Mouse (Mus musculus) CH12.LX (cell line): ENCODE measurements around the gene Wars. TPM values are rescaled to one million over a fixed set of nuclear protein-coding genes. Genes with fewer than 3 reads are reported as not detected.

Source experiments
- DNase-seq: peaks from one replicate; pipeline ENCODE4 v3.0.0-alpha.2; 2013; ENCODE audit errors: extremely low read depth
- H3K27ac ChIP-seq: 2 replicates; pipeline ENCODE4 v1.5.1; 2012; ENCODE audit warnings: low read depth, mild to moderate bottlenecking, control low read depth, moderate library complexity; ENCODE audit not compliant: insufficient read depth
- H3K27me3 ChIP-seq: replicated peaks from 2 replicates; pipeline ENCODE3; 2012; ENCODE audit warnings: inconsistent platforms
- H3K36me3 ChIP-seq, 2 experiments: replicated peaks in 1 of 2; 2 replicates each; pipeline versions ENCODE3 to v1.6.1; 2012; ENCODE audit warnings: inconsistent platforms in 1 of 2, low read length in 1 of 2, mild to moderate bottlenecking in 1 of 2, mixed read lengths in 1 of 2, moderate library complexity in 1 of 2; ENCODE audit not compliant: control insufficient read depth in 1 of 2, insufficient read depth in 1 of 2
- H3K4me1 ChIP-seq, 2 experiments: 2 replicates each; pipeline ENCODE4 v1.6.1; 2012; ENCODE audit warnings: inconsistent platforms in 1 of 2, moderate library complexity in 1 of 2; ENCODE audit not compliant: insufficient read depth in 2 of 2, control insufficient read depth in 1 of 2
- H3K4me2 ChIP-seq: 2 replicates; pipeline ENCODE4 v1.6.1; 2012; ENCODE audit warnings: low read depth, mild to moderate bottlenecking, control low read depth; ENCODE audit not compliant: poor library complexity, insufficient read depth, severe bottlenecking
- H3K4me3 ChIP-seq, 3 experiments: fragments of 150-350 bp in 1 of 3; sonication (generic) in 1 of 3; replicated peaks in 1 of 3; 2 replicates each; pipeline versions ENCODE3 to v1.5.1; 2011 to 2012; ENCODE audit warnings: low read depth in 2 of 3, low read length in 2 of 3, mild to moderate bottlenecking in 2 of 3, moderate library complexity in 2 of 3, control low read depth in 1 of 3, improper control_type of control experiment in 1 of 3, inconsistent platforms in 1 of 3, mixed read lengths in 1 of 3; ENCODE audit not compliant: poor library complexity in 1 of 3
- H3K79me2 ChIP-seq: replicated peaks from 2 replicates; pipeline ENCODE4 v1.6.1; 2012; ENCODE audit warnings: mild to moderate bottlenecking, moderate library complexity; ENCODE audit not compliant: control insufficient read depth, poor library complexity, insufficient read depth, severe bottlenecking; ENCODE audit errors: extremely low read depth
- H3K9ac ChIP-seq: 2 replicates; pipeline ENCODE4 v1.6.1; 2012; ENCODE audit warnings: low read depth, mild to moderate bottlenecking, control low read depth, moderate library complexity; ENCODE audit not compliant: insufficient read depth
- H3K9me3 ChIP-seq: replicated peaks from 2 replicates; pipeline ENCODE3; 2012; ENCODE audit warnings: low read length, inconsistent platforms, mixed read lengths
- CTCF ChIP-seq, 2 experiments: IDR thresholded peaks in 1 of 2; conservative IDR thresholded peaks in 1 of 2; 2 replicates each; pipeline ENCODE4 v1.5.1; 2011 to 2012; ENCODE audit warnings: low read depth in 2 of 2, low read length in 2 of 2, improper control_type of control experiment in 1 of 2, inconsistent platforms in 1 of 2, mild to moderate bottlenecking in 1 of 2, moderate library complexity in 1 of 2
- POLR2A ChIP-seq: IDR thresholded peaks from 2 replicates; pipeline ENCODE4 v1.6.1; 2011; ENCODE audit warnings: low read depth, mild to moderate bottlenecking, improper control_type of control experiment, low read length
- RCOR1 ChIP-seq: conservative IDR thresholded peaks from 2 replicates; pipeline ENCODE4 v1.6.1; 2012; ENCODE audit warnings: low read depth, mild to moderate bottlenecking, inconsistent platforms, low read length, improper control_type of control experiment
- TBP ChIP-seq: conservative IDR thresholded peaks from 2 replicates; pipeline ENCODE4 v1.6.1; 2011; ENCODE audit warnings: low read depth, low read length, improper control_type of control experiment
- UBTF ChIP-seq: IDR thresholded peaks from 2 replicates; pipeline ENCODE4 v1.6.1; 2012; ENCODE audit warnings: low read depth, mild to moderate bottlenecking, inconsistent platforms, low read length, improper control_type of control experiment, moderate library complexity
- ZNF384 ChIP-seq: IDR thresholded peaks from 2 replicates; pipeline ENCODE4 v1.6.1; 2012; ENCODE audit warnings: low read depth, low read length, improper control_type of control experiment, inconsistent platforms
- dilution Hi-C: fragments of 300-500 bp; cut with MboI; formaldehyde crosslinking; loops from 2 replicates; pipeline ENCODE4 v1.14.3; 2020; ENCODE audit warnings: low sequenced_read_pairs; ENCODE audit not compliant: extremely low pct_unique_long_range_greater_than_20kb, extremely low pct_ligation_motif_present
- in situ Hi-C: fragments of 300-500 bp; cut with MboI; formaldehyde crosslinking; loops from 3 replicates; pipeline ENCODE4 v1.14.3; 2019; ENCODE audit warnings: low sequenced_read_pairs, low pct_ligation_motif_present, low pct_unique_long_range_greater_than_20kb, mixed read lengths
- polyA plus RNA-seq: library from polyadenylated mRNA; unstranded; fragments of >175 nt; gene quantifications from 2 replicates; pipeline ENCODE4 v1.2.1, GENCODE M21; 2012; ENCODE audit warnings: low read depth; ENCODE audit not compliant: insufficient read length
- total RNA-seq, 2 experiments: library from RNA; depleted of rRNA; stranded (reverse); fragments of 300-350 nt in 1 of 2; fragments of >200 nt in 1 of 2; gene quantifications; 2 replicates each; pipeline ENCODE4 v1.2.3; 2012 to 2014

Wars gene
- total and polyA plus RNA-seq, 3 experiments = 73.5 to 93.5 (median 88.0) TPM

DNA sequence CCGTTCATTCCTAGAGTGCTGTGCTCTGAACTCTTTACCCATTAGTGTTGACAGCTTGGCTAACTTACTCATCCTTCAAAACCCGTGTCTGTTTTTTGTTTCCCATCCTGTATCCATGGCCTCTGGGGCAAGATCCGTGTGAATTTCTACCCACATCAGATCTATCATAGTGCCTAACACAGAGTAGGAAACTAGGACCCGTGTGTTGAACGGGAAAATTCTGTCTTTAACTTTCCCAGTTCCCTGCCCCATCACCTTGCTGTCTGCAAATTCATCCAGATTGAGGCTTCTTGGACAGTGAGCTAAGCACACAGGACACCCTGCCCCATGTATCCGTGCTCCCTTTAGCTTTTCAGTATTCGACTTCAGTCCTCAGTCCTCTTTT, 450 bp upstream of the Wars start:
- Histone ChIP-seq H3K27ac (no peak overlapping the region), H3K4me3 (peak overlapping the region; percentile 73 to 93 (median 92)), H3K9ac (peak overlapping the region; percentile 86)
- TF ChIP-seq CTCF (conservative IDR thresholded peaks at IDR 0.05 in 1 of 2, IDR thresholded peaks at IDR 0.05 in 1 of 2; ENCODE audit: low read depth in 2 of 2, low read length in 2 of 2) = no peak
- TF ChIP-seq RCOR1 = no peak
- TF ChIP-seq TBP = peak; percentile 7; the same call in 1 of the 2 replicates
- TF ChIP-seq, all 38 proteins: peak for 1
- no peak for DNase-seq
- Histone ChIP-seq H3K4me2 (peak overlapping the region; percentile 91), H3K36me3 (peaks cover 24 to 52% of the 10 kb centered on the region in 2 experiments), H3K4me1 (peaks cover 3 to 26% of the 10 kb centered on the region in 2 experiments; a peak in 3 of 4 replicates), H3K27me3 (no peaks in the 10 kb centered on the region), H3K79me2 (peaks cover 32% of the 10 kb centered on the region), H3K9me3 (no peaks in the 10 kb centered on the region)
- in situ Hi-C loops = loop anchor here (10.0 kb wide), 2 partner anchors 130 to 1480 kb away; no protein-coding TSS in a partner anchor
- dilution Hi-C loops = no loop called here

DNA sequence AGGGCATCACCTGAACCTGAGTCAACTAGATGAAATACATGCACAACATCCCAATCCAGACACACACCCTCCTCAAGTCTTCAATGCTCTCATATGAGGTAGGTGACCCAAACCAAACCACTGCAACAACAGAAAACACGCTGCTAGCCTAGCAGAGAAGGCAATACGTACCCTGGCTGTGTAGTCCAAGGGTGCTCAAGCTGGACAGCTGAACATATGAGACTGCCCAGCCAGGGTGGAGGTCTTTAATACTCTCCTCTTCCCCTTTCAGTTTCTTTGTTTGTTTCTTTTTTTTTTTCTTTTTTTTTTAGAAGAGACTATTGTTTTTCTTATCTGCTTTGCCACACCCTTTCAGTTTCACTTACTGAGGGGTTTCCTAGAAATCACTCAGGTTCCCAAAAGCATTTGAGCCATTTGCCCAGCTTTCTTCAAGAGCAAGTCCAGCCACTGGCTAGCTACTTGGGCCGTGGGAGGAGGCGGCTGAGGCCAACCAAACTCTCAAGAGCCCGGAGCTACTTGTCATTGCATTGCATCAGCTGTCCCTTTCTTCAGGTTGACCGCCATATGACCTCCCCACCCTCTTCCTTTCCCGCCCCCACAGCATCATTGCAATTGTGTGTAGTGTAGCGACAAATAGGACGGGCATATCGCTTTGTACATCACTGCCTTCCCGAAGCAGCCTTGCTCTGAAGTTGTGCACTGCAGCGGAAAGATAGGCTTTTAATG, 822 bp downstream of the Wars start, which contains the start of gene Wdr25:
Wdr25 (plus strand) TSS at position 643 of the 726 bp plus-strand sequence.
- H3K4me3 ChIP-seq = peak within 1 kb of the TSS; percentile 92 to 99 (median 93)
- H3K4me1 ChIP-seq = peaks cover 3 to 26% of the 10 kb centered on the region in 2 experiments; a peak in 3 of 4 replicates
- peaks cover 30 to 54% of the 10 kb centered on the region in 2 experiments for H3K36me3 ChIP-seq
- H3K27ac ChIP-seq = peak within 1 kb of the TSS; percentile 80
- H3K9ac ChIP-seq = peak within 1 kb of the TSS; percentile 86
- peak; percentile 46 for DNase-seq
- H3K9me3 ChIP-seq = no peaks in the 10 kb centered on the region
- peaks cover 35% of the 10 kb centered on the region for H3K79me2 ChIP-seq
- in situ Hi-C loops = loop anchor here (10.0 kb wide), 2 partner anchors 128 to 1482 kb away; no protein-coding TSS in a partner anchor
- peak within 1 kb of the TSS; percentile 91 for H3K4me2 ChIP-seq
- H3K27me3 ChIP-seq = no peaks in the 10 kb centered on the region
- peak; percentile 47; the same call in 1 of the 2 replicates for TF ChIP-seq ZNF384
- TF ChIP-seq UBTF = no peak
- dilution Hi-C loops = no loop called here

DNA sequence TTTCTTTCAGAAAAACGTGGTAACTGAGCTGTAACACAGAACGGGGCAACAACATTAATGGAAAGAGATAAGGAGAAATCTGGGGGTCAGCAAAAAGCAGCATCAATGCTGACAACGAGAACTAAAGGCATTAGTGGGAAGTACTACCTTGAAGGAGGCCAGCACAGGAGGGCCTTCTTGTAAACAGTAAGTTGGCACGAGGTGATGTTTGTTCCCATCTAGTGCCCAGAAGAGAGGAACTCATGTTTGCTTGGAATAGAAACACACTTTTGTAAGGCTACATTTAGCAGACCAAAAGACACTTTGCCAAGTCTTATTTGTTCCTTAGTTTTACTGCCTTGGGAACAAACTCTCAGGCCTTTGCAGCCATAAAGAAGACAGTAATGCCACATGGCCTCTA, 5.3 kb downstream of the Wars start:
- in situ Hi-C loops = no loop called here
- dilution Hi-C loops = no loop called here
- Histone ChIP-seq H3K27me3 (no peaks in the 10 kb centered on the region), H3K4me1 (peaks cover 0 to 12% of the 10 kb centered on the region in 2 experiments; a peak in 2 of 4 replicates), H3K9me3 (no peaks in the 10 kb centered on the region), H3K4me2 (no peak overlapping the region), H3K27ac (no peak overlapping the region), H3K4me3 (no peak overlapping the region), H3K36me3 (peaks cover 69 to 87% of the 10 kb centered on the region in 2 experiments), H3K79me2 (peaks cover 35% of the 10 kb centered on the region), H3K9ac (no peak overlapping the region)
- no peak for DNase-seq
- TF ChIP-seq POLR2A = no peak
